Mouse (Mus musculus) limb, embryonic 11.5 days (tissue): ENCODE data around the gene Zfp961. TPM values are rescaled to one million over a fixed set of nuclear protein-coding genes. Genes with fewer than 3 reads are reported as not detected.
A peak's percentile ranks its signal among the peaks of the same experiment; 100 is the strongest.

Experiments used
- ATAC-seq: fragments of 200-750 bp; cut with Nextera tagmentation; 2 replicates; pipeline ENCODE4 v1.8.0; 2017; ENCODE audit warnings: low read depth; ENCODE audit not compliant: insufficient number of reproducible peaks, low FRiP score, low TSS enrichment
- DNase-seq: peaks from one replicate; pipeline ENCODE4 v3.0.0-alpha.2; 2015; ENCODE audit warnings: low spot score
- H3K27ac ChIP-seq: fragments of 300-500 bp; sonication (generic); replicated peaks from 2 replicates; pipeline ENCODE4 v1.5.1; 2014; ENCODE audit warnings: low read depth, mild to moderate bottlenecking, low read length
- H3K27me3 ChIP-seq: fragments of 300-500 bp; sonication (generic); 2 replicates; pipeline ENCODE4 v1.6.1; 2014; ENCODE audit warnings: mild to moderate bottlenecking, low read length, mixed read lengths; ENCODE audit not compliant: control insufficient read depth, insufficient read depth
- H3K36me3 ChIP-seq: fragments of 300-500 bp; sonication (generic); 2 replicates; pipeline ENCODE4 v1.6.1; 2014; ENCODE audit warnings: mild to moderate bottlenecking, low read length, moderate library complexity, mixed read lengths; ENCODE audit not compliant: control insufficient read depth, insufficient read depth
- H3K4me1 ChIP-seq: fragments of 300-500 bp; sonication (generic); 2 replicates; pipeline ENCODE4 v1.6.1; 2014; ENCODE audit warnings: low read length, mixed read lengths; ENCODE audit not compliant: control insufficient read depth, insufficient read depth
- H3K4me2 ChIP-seq: fragments of 300-500 bp; sonication (generic); 2 replicates; pipeline ENCODE4 v1.6.1; 2014; ENCODE audit warnings: low read depth, mild to moderate bottlenecking, moderate library complexity; ENCODE audit not compliant: severe bottlenecking
- H3K4me3 ChIP-seq: fragments of 300-500 bp; sonication (generic); 2 replicates; pipeline ENCODE4 v1.5.1; 2014; ENCODE audit warnings: low read depth, low read length
- H3K9ac ChIP-seq: fragments of 300-500 bp; sonication (generic); 2 replicates; pipeline ENCODE4 v1.6.1; 2014; ENCODE audit warnings: mild to moderate bottlenecking, low read length
- H3K9me3 ChIP-seq: fragments of 300-500 bp; sonication (generic); 2 replicates; pipeline ENCODE4 v1.6.1; 2016; ENCODE audit warnings: low read length; ENCODE audit not compliant: control insufficient read depth
- WGBS: fragments of 180-500 bp; shearing (Covaris S2); extraction: QIAGEN DNeasy Blood & Tissue Kit; methylation state at CpG from one replicate; pipeline ENCODE4 v1.1.7; 2014; 5-methylcytosine and 5-hydroxymethylcytosine counted together
- polyA plus RNA-seq: library from polyadenylated mRNA; unstranded; fragments of >200 nt; fragmentation: Nextera tagmentation; extraction: Ambion mirVana; gene quantifications from 2 replicates; pipeline ENCODE4 v1.2.1, GENCODE M21; 2014

The Zfp961 gene
- polyA plus RNA-seq, 1 experiment from 2014 or later: 30.9 TPM

DNA sequence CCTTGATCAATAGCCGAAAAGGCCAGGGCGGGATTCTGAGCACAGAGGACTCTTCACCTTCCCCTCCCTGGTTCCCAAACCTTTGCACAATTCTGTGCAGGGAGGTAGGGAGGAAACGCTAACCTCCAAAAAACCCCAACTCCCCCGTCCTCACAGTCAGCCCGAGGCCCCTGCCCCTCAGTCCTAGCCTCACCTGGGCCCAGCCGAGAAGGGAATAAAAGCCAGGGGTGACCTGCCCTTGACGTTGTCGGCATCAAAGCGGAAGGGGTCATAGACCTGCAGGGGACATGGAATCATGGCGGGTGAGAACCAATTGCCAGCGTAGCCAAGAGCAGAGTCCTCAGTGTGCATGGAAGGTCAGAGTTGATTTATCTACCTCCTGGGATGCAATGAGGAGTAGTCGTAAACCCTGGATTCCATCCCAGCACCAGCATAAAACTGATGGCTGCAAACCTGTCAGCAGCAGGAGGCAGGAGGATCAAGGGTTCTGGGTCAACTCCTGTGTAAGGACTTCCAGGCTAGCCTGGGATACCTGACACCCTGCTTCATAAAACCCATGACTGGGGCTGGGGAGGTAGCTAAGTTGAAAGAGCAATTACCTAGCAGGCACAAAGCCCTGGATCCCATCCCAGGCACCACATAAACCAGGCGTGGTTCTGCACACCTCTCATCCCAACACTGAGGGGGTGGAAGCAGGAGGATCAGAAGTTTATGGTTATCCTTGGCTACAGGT, 38.2 kb downstream of the Zfp961 start:
- peak overlapping the region; percentile 33 for H3K4me3 ChIP-seq
- no peaks in the 10 kb centered on the region for H3K27me3 ChIP-seq
- no peaks in the 10 kb centered on the region for H3K4me1 ChIP-seq
- DNase-seq (no peak), ATAC-seq (peak; percentile 64; the same call in 1 of the 2 replicates)
- H3K4me2 ChIP-seq: peak overlapping the region; percentile 55
- 32% methylated on average over 13 of the region's 13 CpGs for WGBS
- no peaks in the 10 kb centered on the region for H3K9me3 ChIP-seq
- no peak overlapping the region for H3K27ac ChIP-seq
- peak overlapping the region; percentile 2; the same call in 1 of the 2 replicates for H3K9ac ChIP-seq
- H3K36me3 ChIP-seq: no peaks in the 10 kb centered on the region

DNA sequence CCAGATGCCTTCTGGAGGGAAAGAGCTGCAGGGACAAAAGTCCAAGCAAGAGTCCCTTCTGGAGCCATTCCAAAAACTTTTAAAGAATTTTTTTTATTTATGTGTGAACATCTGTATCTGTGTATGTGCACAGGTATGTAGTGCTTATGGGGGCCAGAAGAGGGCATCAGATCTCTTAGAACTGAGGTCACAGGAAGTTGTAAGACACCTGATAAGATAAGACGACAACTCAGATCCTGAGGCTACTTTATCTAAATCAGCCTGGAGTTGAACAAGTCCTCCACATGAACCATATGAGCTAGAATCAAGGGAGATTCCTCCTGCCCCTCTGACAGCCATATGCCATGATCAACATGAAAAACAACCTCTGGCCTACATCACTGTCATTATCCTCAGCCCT, 48.6 kb downstream of the Zfp961 start:
- no peaks in the 10 kb centered on the region for H3K9me3 ChIP-seq
- H3K4me3 ChIP-seq: no peak overlapping the region
- H3K9ac ChIP-seq: no peak overlapping the region
- H3K27ac ChIP-seq: no peak overlapping the region
- no peaks in the 10 kb centered on the region for H3K36me3 ChIP-seq
- no peaks in the 10 kb centered on the region for H3K4me1 ChIP-seq
- no peak for ATAC-seq
- no peak overlapping the region for H3K4me2 ChIP-seq
- 88% methylated on average over 1 of the region's 1 CpGs for WGBS
- no peak for DNase-seq
- H3K27me3 ChIP-seq: no peaks in the 10 kb centered on the region

DNA sequence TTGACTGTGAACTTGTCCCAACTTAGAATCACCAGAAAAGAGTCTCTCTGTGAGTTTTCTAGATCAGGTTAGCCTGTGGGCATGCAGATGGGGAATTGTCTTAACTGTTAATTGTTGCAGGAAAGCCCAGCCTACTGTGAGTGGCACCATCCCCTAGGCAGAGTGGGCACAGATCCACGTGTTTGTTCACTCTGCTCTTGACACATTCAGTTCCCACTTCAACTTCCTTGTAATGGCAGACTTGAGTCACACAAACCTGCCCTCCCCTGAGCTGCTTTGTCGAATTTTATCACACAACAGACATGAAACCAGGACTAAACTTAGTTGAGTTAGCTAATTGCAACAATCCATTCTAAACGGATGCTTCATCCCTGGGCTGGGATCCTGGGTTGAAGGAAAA, 49.4 kb downstream of the Zfp961 start:
- H3K27ac ChIP-seq: no peak overlapping the region
- WGBS: 56% methylated on average over 3 of the region's 3 CpGs
- H3K4me1 ChIP-seq: no peaks in the 10 kb centered on the region
- H3K9ac ChIP-seq: no peak overlapping the region
- H3K4me3 ChIP-seq: no peak overlapping the region
- ATAC-seq (no peak), DNase-seq (no peak)
- no peak overlapping the region for H3K4me2 ChIP-seq
- no peaks in the 10 kb centered on the region for H3K27me3 ChIP-seq
- no peaks in the 10 kb centered on the region for H3K36me3 ChIP-seq
- no peaks in the 10 kb centered on the region for H3K9me3 ChIP-seq

DNA sequence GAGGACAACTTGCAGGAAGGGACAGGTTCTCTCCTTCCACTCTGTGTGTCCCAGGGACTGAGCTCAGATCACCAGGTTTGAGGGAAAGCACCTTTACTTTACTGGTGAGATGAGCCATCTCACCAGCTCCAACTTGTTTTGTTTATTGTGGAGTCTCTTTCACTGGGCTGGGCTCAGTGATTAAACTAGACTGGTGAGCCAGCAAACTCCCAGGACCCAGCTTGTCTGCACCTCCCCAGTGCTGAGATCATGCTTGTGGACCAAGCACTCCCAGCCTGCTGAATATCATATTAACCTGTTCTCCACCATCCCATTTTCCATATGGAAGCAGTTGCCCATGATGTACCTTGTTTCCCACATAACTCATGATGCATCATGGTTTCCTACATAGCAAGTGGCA, 52.1 kb downstream of the Zfp961 start:
- no peaks in the 10 kb centered on the region for H3K9me3 ChIP-seq
- no peak for DNase-seq
- no peak overlapping the region for H3K9ac ChIP-seq
- H3K27ac ChIP-seq: no peak overlapping the region
- H3K36me3 ChIP-seq: no peaks in the 10 kb centered on the region
- no peak overlapping the region for H3K4me3 ChIP-seq
- no peak overlapping the region for H3K4me2 ChIP-seq
- no peak for ATAC-seq
- no peaks in the 10 kb centered on the region for H3K4me1 ChIP-seq
- H3K27me3 ChIP-seq: no peaks in the 10 kb centered on the region

DNA sequence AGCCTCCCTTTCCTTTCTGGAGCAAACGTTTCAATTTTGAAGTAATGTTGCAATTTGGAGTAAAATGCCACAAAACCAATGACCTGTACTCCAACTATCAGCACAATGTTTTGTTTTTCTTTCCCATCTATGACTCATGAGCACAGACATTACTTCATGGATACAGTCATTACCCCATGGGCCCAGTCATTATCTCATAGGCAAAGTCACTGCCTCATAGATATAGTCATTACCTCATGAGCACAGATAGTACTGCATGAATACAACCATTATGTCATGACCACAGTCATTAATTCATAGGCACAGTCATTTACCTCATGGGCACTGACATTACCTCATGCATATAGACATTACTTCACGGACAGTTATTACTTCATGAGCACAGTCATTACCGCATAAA, 55.1 kb downstream of the Zfp961 start:
- 79% methylated on average over 3 of the region's 3 CpGs for WGBS
- Histone ChIP-seq H3K4me3 (no peak overlapping the region), H3K4me1 (no peaks in the 10 kb centered on the region), H3K9me3 (no peaks in the 10 kb centered on the region), H3K9ac (no peak overlapping the region), H3K36me3 (no peaks in the 10 kb centered on the region), H3K4me2 (no peak overlapping the region), H3K27ac (no peak overlapping the region), H3K27me3 (no peaks in the 10 kb centered on the region)
- DNase-seq (no peak), ATAC-seq (no peak)

DNA sequence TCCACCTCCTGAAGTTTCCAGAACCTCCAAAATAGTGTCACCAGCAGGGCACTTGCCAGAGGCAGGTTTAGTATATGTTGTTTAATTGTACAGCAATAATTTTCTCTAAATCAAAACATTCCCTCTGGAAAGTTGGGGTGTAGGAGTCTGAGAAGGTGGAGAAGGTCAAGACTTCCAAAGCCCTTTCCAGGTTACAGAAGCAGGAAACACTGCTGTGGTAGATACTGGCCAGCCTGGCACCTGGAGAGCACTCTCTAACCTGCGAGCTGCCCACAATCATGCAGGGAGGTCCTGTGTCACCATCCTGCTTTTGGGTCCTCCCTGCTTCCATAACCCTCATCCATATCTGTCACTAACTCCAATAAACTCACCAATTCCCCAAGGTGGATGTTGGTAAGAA, 55.9 kb downstream of the Zfp961 start:
- no peak for ATAC-seq
- H3K36me3 ChIP-seq: no peaks in the 10 kb centered on the region
- DNase-seq: no peak
- H3K4me3 ChIP-seq: no peak overlapping the region
- no peaks in the 10 kb centered on the region for H3K4me1 ChIP-seq
- H3K9ac ChIP-seq: no peak overlapping the region
- H3K27ac ChIP-seq: no peak overlapping the region
- WGBS: 83% methylated on average over 1 of the region's 1 CpGs
- no peaks in the 10 kb centered on the region for H3K9me3 ChIP-seq
- H3K4me2 ChIP-seq: no peak overlapping the region
- H3K27me3 ChIP-seq: no peaks in the 10 kb centered on the region

DNA sequence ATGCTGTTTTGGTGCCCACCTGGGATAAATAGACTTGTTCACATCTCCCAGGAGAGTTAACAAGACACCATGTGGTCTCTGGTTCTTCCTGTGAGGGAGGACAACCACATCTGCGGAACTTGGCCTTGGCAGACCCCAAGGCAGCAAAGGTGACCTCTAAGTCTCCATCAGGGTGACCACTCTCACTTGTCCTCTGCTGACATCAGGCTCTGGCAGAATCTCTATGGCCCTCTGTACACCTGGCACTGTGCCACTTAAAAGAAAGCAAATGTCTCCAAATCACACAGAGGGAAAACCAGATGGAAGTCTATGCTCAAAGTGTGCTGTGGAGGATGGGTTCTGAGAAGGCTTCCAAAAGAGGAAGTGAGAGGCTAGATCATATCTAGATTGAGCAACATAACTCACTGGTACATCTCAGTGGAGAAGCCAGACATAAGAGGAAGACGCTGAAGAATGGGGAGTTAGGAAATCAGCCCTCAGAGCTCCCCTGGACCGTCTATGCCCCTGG, 57.4 kb downstream of the Zfp961 start:
- ATAC-seq (no peak), DNase-seq (no peak)
- Histone ChIP-seq H3K9ac (no peak overlapping the region), H3K27me3 (no peaks in the 10 kb centered on the region), H3K4me2 (no peak overlapping the region), H3K9me3 (no peaks in the 10 kb centered on the region), H3K36me3 (no peaks in the 10 kb centered on the region), H3K4me3 (no peak overlapping the region), H3K27ac (no peak overlapping the region), H3K4me1 (no peaks in the 10 kb centered on the region)
- WGBS: 83% methylated on average over 3 of the region's 3 CpGs

DNA sequence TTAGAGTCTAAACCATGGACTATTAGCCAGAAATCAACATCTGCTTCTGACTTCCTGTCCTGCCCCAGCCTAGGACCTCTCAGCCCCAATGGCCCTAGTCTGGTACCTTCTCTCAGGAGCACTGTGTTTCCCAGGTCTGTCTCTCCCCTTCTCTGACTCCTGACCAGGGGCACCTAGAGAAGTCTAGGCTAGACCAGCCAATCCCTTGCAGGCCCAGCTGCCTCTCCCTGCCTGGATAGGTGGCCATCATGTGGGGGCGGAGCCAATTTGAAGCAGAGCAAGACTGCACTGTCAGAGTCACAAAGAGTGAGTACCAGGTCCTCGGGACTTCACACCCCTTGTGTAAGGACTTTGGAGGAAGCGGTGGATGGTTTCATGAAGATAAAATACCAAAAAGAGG, 58.6 kb downstream of the Zfp961 start, which contains the start of gene Cyp4f18:
Gene Cyp4f18, minus strand, starts transcription at position 154 of the 400 bp plus-strand sequence.
- no peaks in the 10 kb centered on the region for H3K27me3 ChIP-seq
- H3K27ac ChIP-seq: no peak within 1 kb of the TSS
- no peak for ATAC-seq
- no peak within 1 kb of the TSS for H3K9ac ChIP-seq
- DNase-seq: no peak
- no peaks in the 10 kb centered on the region for H3K9me3 ChIP-seq
- WGBS: 71% methylated on average over 3 of the region's 3 CpGs
- no peaks in the 10 kb centered on the region for H3K4me1 ChIP-seq
- H3K36me3 ChIP-seq: no peaks in the 10 kb centered on the region
- no peak within 1 kb of the TSS for H3K4me2 ChIP-seq
- H3K4me3 ChIP-seq: no peak within 1 kb of the TSS
